Mouse (Mus musculus) stomach, postnatal 0 days (tissue): ENCODE measurements around the gene Tpm3.

Experiments used
- CTCF ChIP-seq: IDR thresholded peaks from 2 replicates; pipeline ENCODE4 v1.5.1; 2016; ENCODE audit warnings: antibody characterized with exemption, low read depth, mild to moderate bottlenecking, moderate library complexity
- EP300 ChIP-seq: optimal IDR thresholded peaks from 2 replicates; pipeline ENCODE3; 2016; ENCODE audit warnings: antibody characterized with exemption

DNA sequence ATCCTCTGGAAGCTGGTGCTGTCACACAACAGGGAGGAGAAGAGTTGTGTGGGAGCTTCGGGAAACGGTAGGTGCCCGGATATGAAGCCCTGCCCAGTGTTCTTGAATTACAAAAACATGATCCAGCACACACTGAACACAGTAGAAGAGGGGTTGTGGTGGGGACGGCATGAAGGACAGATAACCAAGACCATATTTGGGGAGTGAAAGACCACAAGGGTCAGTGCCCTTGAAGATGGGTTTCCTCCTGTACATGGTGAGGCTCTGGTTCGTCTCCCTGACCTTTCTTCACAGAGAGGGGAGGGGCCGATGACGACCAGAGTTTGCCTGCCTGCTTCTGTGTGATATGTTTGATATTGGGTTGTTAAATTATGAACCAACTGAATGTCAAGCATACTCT is 2.8 kb upstream of the Tpm3 start:
- TF ChIP-seq EP300 = no peak
- no peak for TF ChIP-seq CTCF
